Mouse (Mus musculus) common myeloid progenitor, adult 5-6 weeks (primary cell): Measurements from ENCODE around the gene Defb22. TPM values are rescaled to one million over a fixed set of nuclear protein-coding genes. Genes with fewer than 3 reads are reported as not detected.

Source experiments
- ATAC-seq: replicated peaks from 2 replicates; pipeline ENCODE4 v1.8.0; 2016; ENCODE audit warnings: low read depth, mild to moderate bottlenecking, moderate TSS enrichment, inconsistent platforms; ENCODE audit not compliant: poor library complexity, severe bottlenecking
- total RNA-seq: library from RNA; stranded (forward); fragments of 200-1000, 187-1606 nt; gene quantifications from 2 replicates; pipeline ENCODE4 v1.2.3, GENCODE M21; 2017

Defb22 gene
- total RNA-seq, 1 experiment from 2014 or later = not detected

- no peak for ATAC-seq
Measured at GRCm38 (mm10) chr2:152443281-152443680, 46.7 kb downstream of the Defb22 start.

DNA sequence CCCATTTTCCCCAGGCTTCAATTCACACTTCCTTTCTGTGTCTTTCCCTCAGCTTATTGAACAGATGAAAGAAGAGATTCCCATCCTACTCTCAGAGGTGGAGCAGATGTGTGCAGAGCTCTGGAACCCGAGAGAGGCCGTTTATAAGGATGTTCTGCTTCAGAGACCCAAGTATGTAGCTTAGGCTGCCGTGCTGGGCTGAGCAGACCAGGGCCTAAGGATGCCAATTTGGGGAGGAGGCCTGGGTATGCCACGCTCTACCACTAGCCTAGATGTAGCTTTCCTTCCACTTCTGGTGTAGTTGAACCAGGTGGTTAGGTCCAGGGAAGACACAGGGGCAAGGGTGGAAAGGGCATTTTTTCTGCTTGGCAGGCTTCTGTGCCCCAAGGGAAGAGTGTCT lies 47.6 kb downstream of the Defb22 start:
- ATAC-seq = no peak

- ATAC-seq = no peak
Measured at GRCm38 (mm10) chr2:152439833-152440232, 50.1 kb downstream of the Defb22 start.

GRCm38 (mm10) chr2:152438963-152439362 lies 51.0 kb downstream of the Defb22 start:
- ATAC-seq = no peak; the same call in 1 of the 2 replicates

GRCm38 (mm10) chr2:152436983-152437860 lies 52.7 kb downstream of the Defb22 start:
- ATAC-seq = peak; percentile 95

DNA sequence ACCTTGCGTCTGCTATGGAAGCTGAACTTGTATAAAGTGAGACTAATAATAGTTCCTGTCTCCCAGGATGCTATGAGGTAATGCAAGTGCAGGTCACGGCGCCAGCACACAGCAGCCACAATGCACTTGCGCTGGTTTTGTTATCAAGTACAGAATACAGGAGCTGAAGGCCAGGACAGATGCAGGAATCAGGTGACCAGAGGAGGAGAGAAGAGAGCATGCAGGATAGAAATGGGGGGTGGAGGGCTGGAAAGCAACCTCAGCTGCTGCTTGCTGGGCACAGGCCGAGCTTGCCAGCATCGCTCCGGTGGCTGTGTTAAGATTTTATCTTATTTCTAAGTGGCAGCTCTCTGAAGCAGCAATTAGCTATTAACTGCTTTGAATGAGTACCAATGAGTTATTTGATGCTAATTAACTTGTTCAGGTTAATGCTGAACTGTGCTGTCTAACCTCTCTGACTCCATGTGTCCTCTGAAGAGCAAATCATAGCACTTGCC lies 53.5 kb downstream of the Defb22 start:
- no peak for ATAC-seq

Other genes starting within 250 kb of the Defb22 start
- 15.1 and 17.1 TPM in 2 replicates for gene Tbc1d20, start 196.3 kb downstream of the Defb22 start, total RNA-seq
- gene Rbck1, start 157.5 kb downstream of the Defb22 start, total RNA-seq = 45.6 and 61.9 TPM in 2 replicates
- gene Trib3, start 146.1 kb downstream of the Defb22 start, total RNA-seq = not detected in 2 replicates
- not detected in 2 replicates for gene Nrsn2, start 113.5 kb downstream of the Defb22 start, total RNA-seq
- 3.3 and 3.7 TPM in 2 replicates for gene Sox12, start 92.1 kb downstream of the Defb22 start, total RNA-seq
- gene Zcchc3, start 75.1 kb downstream of the Defb22 start, total RNA-seq = 3.7 and 4.3 TPM in 2 replicates
- gene 6820408C15Rik, start 74.6 kb downstream of the Defb22 start, total RNA-seq = not detected in 2 replicates
- not detected in 2 replicates for gene Defb23, start 25.5 kb downstream of the Defb22 start, total RNA-seq
- gene Defb20, start 13.1 kb downstream of the Defb22 start, total RNA-seq = not detected in 2 replicates
- not detected in 2 replicates for gene Defb26, start 21.6 kb upstream of the Defb22 start, total RNA-seq
- gene Defb28, start 28.1 kb upstream of the Defb22 start, total RNA-seq = not detected in 2 replicates
- gene Defb29, start 50.0 kb upstream of the Defb22 start, total RNA-seq = not detected in 2 replicates
- not detected in 2 replicates for gene Gm17416, start 79.2 kb upstream of the Defb22 start, total RNA-seq
- gene Defb21, start 82.6 kb upstream of the Defb22 start, total RNA-seq = not detected in 2 replicates
- not detected in 2 replicates for gene Defb19, start 90.2 kb upstream of the Defb22 start, total RNA-seq
- gene Defb45, start 109.3 kb upstream of the Defb22 start, total RNA-seq = not detected in 2 replicates
- gene Defb36, start 114.2 kb upstream of the Defb22 start, total RNA-seq = not detected in 2 replicates
- gene Defb25, start 132.9 kb upstream of the Defb22 start, total RNA-seq = not detected in 2 replicates
- gene Rem1, start 136.8 kb upstream of the Defb22 start, total RNA-seq = 0.50 TPM in 1 of 2 replicates, not detected in the other
- gene H13, start 179.3 kb upstream of the Defb22 start, total RNA-seq = 68.2 and 70.3 TPM in 2 replicates
- gene Mcts2, start 196.9 kb upstream of the Defb22 start, total RNA-seq = 3.8 and 10.0 TPM in 2 replicates
- gene Id1, start 246.1 kb upstream of the Defb22 start, total RNA-seq = 2.8 and 5.8 TPM in 2 replicates